Mouse (Mus musculus) forelimb bud, embryonic 11.5 days (tissue): ENCODE data around the gene Bhlha15.

ENCODE experiments used
- DNase-seq: peaks from one replicate; pipeline ENCODE4 v3.0.0-alpha.2; 2012; ENCODE audit warnings: low read depth, low spot score

Gene Bhlha15

GRCm38 (mm10) chr5:144189327-144189726, 759 bp upstream of the Bhlha15 start:
- no peak for DNase-seq

- DNase-seq, result no peak
These were observed 940 bp downstream of the Bhlha15 start for GRCm38 (mm10) chr5:144191026-144191425.

- DNase-seq, result no peak
These were observed 2.6 kb downstream of the Bhlha15 start for GRCm38 (mm10) chr5:144192673-144193072.

- no peak for DNase-seq
These were observed 4.3 kb downstream of the Bhlha15 start for GRCm38 (mm10) chr5:144194416-144194815.

- no peak for DNase-seq
These were observed 5.5 kb downstream of the Bhlha15 start for GRCm38 (mm10) chr5:144195567-144195966.

GRCm38 (mm10) chr5:144200616-144201015, 10.5 kb downstream of the Bhlha15 start:
- no peak for DNase-seq

GRCm38 (mm10) chr5:144202430-144202829, 12.3 kb downstream of the Bhlha15 start:
- no peak for DNase-seq

GRCm38 (mm10) chr5:144203398-144203959, 13.4 kb downstream of the Bhlha15 start:
- no peak for DNase-seq

GRCm38 (mm10) chr5:144204303-144204702, 14.2 kb downstream of the Bhlha15 start:
- no peak for DNase-seq

GRCm38 (mm10) chr5:144204911-144205310, 14.8 kb downstream of the Bhlha15 start:
- no peak for DNase-seq

GRCm38 (mm10) chr5:144206069-144206468, 16.0 kb downstream of the Bhlha15 start:
- DNase-seq, result no peak

GRCm38 (mm10) chr5:144207478-144207877, 17.4 kb downstream of the Bhlha15 start:
- peak; percentile 27 for DNase-seq

- DNase-seq, result peak; percentile 53
These were observed 24.4 kb downstream of the Bhlha15 start for GRCm38 (mm10) chr5:144214453-144214852.

- DNase-seq, result no peak
These were observed 25.9 kb downstream of the Bhlha15 start for GRCm38 (mm10) chr5:144215992-144216391.

GRCm38 (mm10) chr5:144218061-144218460, 28.0 kb downstream of the Bhlha15 start:
- no peak for DNase-seq

- no peak for DNase-seq
These were observed 29.2 kb downstream of the Bhlha15 start for GRCm38 (mm10) chr5:144219306-144219705.

GRCm38 (mm10) chr5:144219936-144220335, 29.9 kb downstream of the Bhlha15 start:
- no peak for DNase-seq

- DNase-seq, result no peak
These were observed 31.2 kb downstream of the Bhlha15 start for GRCm38 (mm10) chr5:144221305-144221704.

- DNase-seq, result no peak
These were observed 32.9 kb downstream of the Bhlha15 start for GRCm38 (mm10) chr5:144222811-144223502.

- DNase-seq, result peak; percentile 95
These were observed 33.4 kb downstream of the Bhlha15 start, which contains the start of gene Tecpr1 for GRCm38 (mm10) chr5:144223503-144223862. TSS of gene Tecpr1 (minus strand) at chr5:144223615.

- DNase-seq, result no peak
These were observed 34.1 kb downstream of the Bhlha15 start for GRCm38 (mm10) chr5:144223899-144224816.

- DNase-seq, result no peak
These were observed 36.1 kb downstream of the Bhlha15 start for GRCm38 (mm10) chr5:144226220-144226619.
